Mouse (Mus musculus) heart, adult 2 months (tissue): Measurements from ENCODE around the gene Btbd9.

Experiments used
- CTCF ChIP-seq: fragments of 200-600 bp; IDR thresholded peaks from 2 replicates; pipeline ENCODE4 v1.8.1; 2022; ENCODE audit warnings: antibody characterized with exemption, mild to moderate bottlenecking, moderate library complexity
- POLR2A ChIP-seq: fragments of 200-500 bp; IDR thresholded peaks from 2 replicates; pipeline ENCODE4 v1.6.1; 2011; ENCODE audit warnings: mild to moderate bottlenecking, low read depth, low read length, control low read depth; ENCODE audit not compliant: insufficient read depth

DNA sequence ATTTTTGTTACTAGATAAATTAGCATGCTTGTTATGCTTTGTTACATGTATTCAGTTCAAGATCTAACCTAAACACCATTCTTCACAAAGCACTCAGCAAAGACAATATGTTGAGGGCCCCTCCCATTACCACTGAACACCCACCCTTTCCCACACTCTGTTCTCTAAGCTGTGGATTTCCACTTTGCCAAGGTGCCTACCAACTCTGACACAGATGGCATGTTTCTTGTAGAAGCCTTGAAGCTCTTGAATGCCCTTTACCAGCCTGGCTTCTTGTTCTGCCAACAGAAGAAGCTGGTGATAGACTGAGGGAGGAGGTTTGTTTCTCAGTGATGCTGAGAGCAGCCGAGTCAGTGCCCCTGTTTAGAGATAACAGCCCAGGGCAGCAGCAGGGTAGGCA is 256.0 kb downstream of the Btbd9 start:
- no peak for TF ChIP-seq POLR2A
- no peak for TF ChIP-seq CTCF
